Mouse (Mus musculus) kidney, adult 11 months (tissue): ENCODE results near the gene Calcoco2.
A peak's percentile ranks its signal among the peaks of the same experiment; 100 is the strongest.
"Not testable (repeated sequence)": the region's sequence is repeated elsewhere in the genome, so short reads cannot be mapped to it uniquely, and the experiment has no call there.

Experiments used
- DNase-seq: peaks from one replicate; pipeline ENCODE4 v3.0.0; 2022

Gene Calcoco2

GRCm38 (mm10) chr11:96111751-96112150 is at the start of gene Calcoco2:
TSS of gene Calcoco2 (minus strand) at chr11:96111964.
- no peak for DNase-seq

GRCm38 (mm10) chr11:96147471-96147870 is 35.7 kb upstream of the Calcoco2 start:
- no peak for DNase-seq

GRCm38 (mm10) chr11:96145622-96146270 is 34.0 kb upstream of the Calcoco2 start:
- DNase-seq, result peak; percentile 53

- no peak for DNase-seq
Measured at GRCm38 (mm10) chr11:96143766-96144165, 32.0 kb upstream of the Calcoco2 start.

- DNase-seq, result peak; percentile 78
Measured at GRCm38 (mm10) chr11:96140726-96141175, 29.0 kb upstream of the Calcoco2 start.

- no peak for DNase-seq
Measured at GRCm38 (mm10) chr11:96135847-96136246, 24.1 kb upstream of the Calcoco2 start.

- peak; percentile 51 for DNase-seq
Measured at GRCm38 (mm10) chr11:96133239-96133865, 21.6 kb upstream of the Calcoco2 start, which contains the start of gene Ttll6. TSS of gene Ttll6 (plus strand) at chr11:96133786.

- no peak for DNase-seq
Measured at GRCm38 (mm10) chr11:96130606-96131005, 18.8 kb upstream of the Calcoco2 start.

GRCm38 (mm10) chr11:96124052-96124914 is 12.5 kb upstream of the Calcoco2 start:
- no peak for DNase-seq

GRCm38 (mm10) chr11:96122806-96123205 is 11.0 kb upstream of the Calcoco2 start:
- DNase-seq, result not testable (repeated sequence)

- no peak for DNase-seq
Measured at GRCm38 (mm10) chr11:96119401-96119800, 7.6 kb upstream of the Calcoco2 start.

- not testable (repeated sequence) for DNase-seq
Measured at GRCm38 (mm10) chr11:96116925-96117324, 5.2 kb upstream of the Calcoco2 start.

GRCm38 (mm10) chr11:96116116-96116515 is 4.4 kb upstream of the Calcoco2 start:
- DNase-seq, result no peak

- DNase-seq, result no peak
Measured at GRCm38 (mm10) chr11:96115416-96115815, 3.7 kb upstream of the Calcoco2 start.

GRCm38 (mm10) chr11:96114077-96114476 is 2.3 kb upstream of the Calcoco2 start:
- DNase-seq, result no peak

GRCm38 (mm10) chr11:96110950-96111349 is 814 bp downstream of the Calcoco2 start:
- DNase-seq, result not testable (repeated sequence)

GRCm38 (mm10) chr11:96108376-96108775 is 3.4 kb downstream of the Calcoco2 start:
- no peak for DNase-seq

GRCm38 (mm10) chr11:96093361-96093760 is 18.4 kb downstream of the Calcoco2 start:
- peak; percentile 23 for DNase-seq

GRCm38 (mm10) chr11:96092674-96093291 is 19.0 kb downstream of the Calcoco2 start:
- no peak for DNase-seq

GRCm38 (mm10) chr11:96091073-96091472 is 20.7 kb downstream of the Calcoco2 start:
- DNase-seq, result no peak

GRCm38 (mm10) chr11:96087981-96088380 is 23.8 kb downstream of the Calcoco2 start:
- no peak for DNase-seq

GRCm38 (mm10) chr11:96082682-96083081 is 29.1 kb downstream of the Calcoco2 start:
- DNase-seq, result no peak

- no peak for DNase-seq
Measured at GRCm38 (mm10) chr11:96080736-96081135, 31.0 kb downstream of the Calcoco2 start.
